ENCODE assay signal across 8 mouse cellular contexts in the genomic region with DNA sequence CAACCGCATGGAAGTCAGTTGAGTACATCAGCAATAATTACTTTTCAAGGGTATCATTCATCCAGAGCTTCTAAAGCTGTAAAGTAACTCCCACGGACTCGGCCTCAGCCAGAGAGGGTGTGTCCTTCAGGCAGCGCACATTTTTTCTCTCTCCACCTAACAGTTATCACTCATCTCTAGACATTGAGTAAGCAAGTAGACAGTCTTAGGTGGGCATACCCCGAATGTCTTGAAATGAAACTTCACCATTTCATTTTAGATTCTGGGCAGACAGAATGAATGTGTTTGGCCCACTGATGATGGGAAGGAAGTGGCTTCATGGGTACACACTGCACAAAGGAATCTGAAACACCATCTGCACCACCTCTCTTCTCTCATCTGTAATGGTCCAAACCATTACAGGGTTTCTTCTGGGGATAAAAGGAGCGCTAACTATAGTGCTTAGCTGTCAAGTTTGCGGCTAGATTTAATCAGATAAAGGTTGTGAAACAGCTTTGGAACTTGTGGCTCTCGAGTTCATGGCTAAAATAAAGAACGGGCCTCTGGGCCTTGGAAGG. TPM values are rescaled to one million over a fixed set of nuclear protein-coding genes. Genes with fewer than 3 reads are reported as not detected.
A peak's percentile ranks its signal among the peaks of the same experiment; 100 is the strongest.
DNase-seq lines count a peak whose midpoint lies in the region; ATAC-seq lines count a peak whose summit lies in the region.

No protein-coding gene starts in this region.

- peak; percentile 42 for ATAC-seq in embryonic facial prominence, embryonic 14.5 days (ENCODE audit: low read depth)
- ATAC-seq in inflammation-experienced regulatory T-cells, adult 6 months: peak; percentile 69
- peak; percentile 65 for ATAC-seq in midbrain, embryonic 16.5 days

- H3K4me2 ChIP-seq in embryonic facial prominence, embryonic 14.5 days (ENCODE audit: low read depth, low read length): peak overlapping the region; percentile 87
- H3K4me2 ChIP-seq in midbrain, embryonic 16.5 days (ENCODE audit: low read length): peak overlapping the region; percentile 87

- peak overlapping the region; percentile 67 for H3K4me3 ChIP-seq in embryonic facial prominence, embryonic 14.5 days (ENCODE audit: low read depth, low read length)
- peak overlapping the region; percentile 70 for H3K4me3 ChIP-seq in midbrain, embryonic 16.5 days (ENCODE audit: low read depth, low read length)

- no peaks in the 10 kb centered on the region for H3K27me3 ChIP-seq in embryonic facial prominence, embryonic 14.5 days (replicated peaks; ENCODE audit: control insufficient read depth, insufficient read depth, low read length)
- no peaks in the 10 kb centered on the region for H3K27me3 ChIP-seq in midbrain, embryonic 16.5 days (ENCODE audit: control insufficient read depth, insufficient read depth, low read depth, low read length)

- peak; percentile 11 for DNase-seq in heart, adult 8-10 months (ENCODE audit: low spot score)
- no peak for DNase-seq in heart, postnatal 4 days
- DNase-seq in CD4-positive, CD25-positive, alpha-beta regulatory T cell, adult 2 months (ENCODE audit: low read depth, low spot score): peak; percentile 48
- peak; percentile 13 for DNase-seq in embryonic facial prominence, embryonic 14.5 days (ENCODE audit: low spot score)
- DNase-seq in layer of hippocampus, adult 11-12 months (ENCODE audit: low spot score): no peak
- no peak for DNase-seq in frontal cortex, postnatal 14 days (ENCODE audit: low spot score in 2 of 2)

- H3K27ac ChIP-seq in embryonic facial prominence, embryonic 14.5 days (replicated peaks; ENCODE audit: low read depth, low read length): peak overlapping the region; percentile 86
- H3K27ac ChIP-seq in midbrain, embryonic 16.5 days (ENCODE audit: low read length): peak overlapping the region; percentile 94

- no peaks in the 10 kb centered on the region for H3K4me1 ChIP-seq in embryonic facial prominence, embryonic 14.5 days (ENCODE audit: control insufficient read depth, insufficient read depth, low read length)
- peaks cover 10% of the 10 kb centered on the region for H3K4me1 ChIP-seq in midbrain, embryonic 16.5 days (ENCODE audit: control insufficient read depth, insufficient read depth, low read length)

- WGBS in embryonic facial prominence, embryonic 14.5 days: 30% methylated on average over 9 of the region's 9 CpGs
- WGBS in midbrain, embryonic 16.5 days: 32% methylated on average over 9 of the region's 9 CpGs

- H3K9ac ChIP-seq in embryonic facial prominence, embryonic 14.5 days (ENCODE audit: low read depth, low read length): peak overlapping the region; percentile 82
- peak overlapping the region; percentile 93 for H3K9ac ChIP-seq in midbrain, embryonic 16.5 days (ENCODE audit: low read depth, low read length)

- H3K9me3 ChIP-seq in embryonic facial prominence, embryonic 14.5 days (ENCODE audit: control insufficient read depth, low read length): no peaks in the 10 kb centered on the region
- H3K9me3 ChIP-seq in midbrain, embryonic 16.5 days (replicated peaks; ENCODE audit: control insufficient read depth, low read length, poor library complexity, severe bottlenecking): no peaks in the 10 kb centered on the region

- no peaks in the 10 kb centered on the region for H3K36me3 ChIP-seq in embryonic facial prominence, embryonic 14.5 days (ENCODE audit: control insufficient read depth, insufficient read depth, low read length)
- H3K36me3 ChIP-seq in midbrain, embryonic 16.5 days (ENCODE audit: control insufficient read depth, insufficient read depth, low read length): no peaks in the 10 kb centered on the region

RNA-seq across cellular contexts. Expression of a gene that starts 0.3 kb away (rescaled TPM):
- total RNA-seq in heart, adult 8-10 months (2022): 1 to 10 TPM; 4.6 to 5.7 (median 4.6) TPM
- total RNA-seq in heart, postnatal 4 days (2021): 10 to 100 TPM; 10.1 to 11.7 TPM
- polyA plus RNA-seq in embryonic facial prominence, embryonic 14.5 days (2014; fragmentation: Nextera tagmentation; extraction: Ambion mirVana): 23.3 and 24.0 TPM in 2 replicates
- polyA plus RNA-seq in inflammation-experienced regulatory T-cells, adult 6 months (2017; shearing (Covaris generic)): 10 to 100 TPM in 1 of 3 experiments, 1 to 10 TPM in 2; 6.2 to 26.1 (median 9.5) TPM
- polyA plus RNA-seq in midbrain, embryonic 16.5 days (2015; fragmentation: Nextera tagmentation; extraction: Ambion mirVana): 10.5 and 11.8 TPM in 2 replicates

Comparison
In these comparisons a context has a peak if more than half of its experiments do, and no peak if none do; other contexts are left out.
1. DNase-seq: peak in heart, adult 8-10 months (single experiment), CD4-positive, CD25-positive, alpha-beta regulatory T cell, adult 2 months (single experiment) and embryonic facial prominence, embryonic 14.5 days (single experiment); none in heart, postnatal 4 days (single experiment), layer of hippocampus, adult 11-12 months (single experiment) and frontal cortex, postnatal 14 days (0 of 2).
2. Peak in every context shown above with its lines, with median percentiles within 50 percentile points of each other: ATAC-seq.